Mouse (Mus musculus) regulatory T cell (primary cell): ENCODE measurements around the gene Ccdc114.
"Not testable (repeated sequence)": the region's sequence is repeated elsewhere in the genome, so short reads cannot be mapped to it uniquely, and the experiment has no call there.

ENCODE experiments used
- in situ Hi-C: fragments of 300-600 bp; cut with MboI, MseI; formaldehyde crosslinking; loops from one replicate; pipeline ENCODE4 v1.15.1; 2025; ENCODE audit warnings: high pct_unique_total_duplicates

Gene Ccdc114

GRCm38 (mm10) chr7:45923762-45924428 lies at the start of gene Ccdc114:
Gene Ccdc114, plus strand, starts transcription at chr7:45924072.
- in situ Hi-C loops = loop anchor here (5.0 kb wide), 1 partner anchor 192 kb away; no protein-coding TSS in a partner anchor

- in situ Hi-C loops = no loop called here
Measured at GRCm38 (mm10) chr7:45876895-45877294, 47.0 kb upstream of the Ccdc114 start.

- in situ Hi-C loops = not testable (repeated sequence)
Measured at GRCm38 (mm10) chr7:45878278-45878677, 45.6 kb upstream of the Ccdc114 start, which contains the start of gene Grin2d. Gene Grin2d, minus strand, starts transcription at chr7:45878378.

GRCm38 (mm10) chr7:45880531-45880930 lies 43.3 kb upstream of the Ccdc114 start:
- in situ Hi-C loops = no loop called here

GRCm38 (mm10) chr7:45881011-45881410 lies 42.9 kb upstream of the Ccdc114 start:
- in situ Hi-C loops = no loop called here

GRCm38 (mm10) chr7:45887246-45887645 lies 36.6 kb upstream of the Ccdc114 start:
- in situ Hi-C loops = no loop called here

- in situ Hi-C loops = no loop called here
Measured at GRCm38 (mm10) chr7:45892651-45893050, 31.2 kb upstream of the Ccdc114 start.

GRCm38 (mm10) chr7:45895931-45896516 lies 27.8 kb upstream of the Ccdc114 start:
- in situ Hi-C loops = no loop called here

GRCm38 (mm10) chr7:45896517-45897257 lies 27.2 kb upstream of the Ccdc114 start, which contains the start of the genes Syngr4 and Tmem143:
Gene Syngr4, minus strand, starts transcription at chr7:45896714.
Gene Tmem143, plus strand, starts transcription at chr7:45896941.
- in situ Hi-C loops = no loop called here

- in situ Hi-C loops = no loop called here
Measured at GRCm38 (mm10) chr7:45897258-45897757, 26.6 kb upstream of the Ccdc114 start.

GRCm38 (mm10) chr7:45898125-45898524 lies 25.7 kb upstream of the Ccdc114 start:
- in situ Hi-C loops = not testable (repeated sequence)

GRCm38 (mm10) chr7:45901562-45901961 lies 22.3 kb upstream of the Ccdc114 start:
- in situ Hi-C loops = no loop called here

- in situ Hi-C loops = no loop called here
Measured at GRCm38 (mm10) chr7:45902481-45903002, 21.3 kb upstream of the Ccdc114 start.

- in situ Hi-C loops = no loop called here
Measured at GRCm38 (mm10) chr7:45906622-45907021, 17.2 kb upstream of the Ccdc114 start.

GRCm38 (mm10) chr7:45908384-45908783 lies 15.5 kb upstream of the Ccdc114 start:
- in situ Hi-C loops = no loop called here

- in situ Hi-C loops = no loop called here
Measured at GRCm38 (mm10) chr7:45909145-45909544, 14.7 kb upstream of the Ccdc114 start.

- in situ Hi-C loops = no loop called here
Measured at GRCm38 (mm10) chr7:45914067-45914466, 9.8 kb upstream of the Ccdc114 start.

GRCm38 (mm10) chr7:45915011-45915410 lies 8.9 kb upstream of the Ccdc114 start:
- in situ Hi-C loops = no loop called here

- in situ Hi-C loops = no loop called here
Measured at GRCm38 (mm10) chr7:45916056-45917003, 7.5 kb upstream of the Ccdc114 start.

- in situ Hi-C loops = no loop called here
Measured at GRCm38 (mm10) chr7:45917004-45917704, 6.7 kb upstream of the Ccdc114 start.
